Mouse (Mus musculus) liver, adult 2 months (tissue): Measurements from ENCODE around the gene Snapc4.

ENCODE experiments used
- CTCF ChIP-seq: fragments of 200-500 bp; IDR thresholded peaks from 2 replicates; pipeline ENCODE4 v1.5.1; 2011; ENCODE audit warnings: low read depth, low read length, control low read depth
- POLR2A ChIP-seq: fragments of 200-500 bp; IDR thresholded peaks from 2 replicates; pipeline ENCODE4 v1.6.1; 2011; ENCODE audit warnings: low read length, control low read depth; ENCODE audit not compliant: insufficient read depth; ENCODE audit errors: extremely low read depth

DNA sequence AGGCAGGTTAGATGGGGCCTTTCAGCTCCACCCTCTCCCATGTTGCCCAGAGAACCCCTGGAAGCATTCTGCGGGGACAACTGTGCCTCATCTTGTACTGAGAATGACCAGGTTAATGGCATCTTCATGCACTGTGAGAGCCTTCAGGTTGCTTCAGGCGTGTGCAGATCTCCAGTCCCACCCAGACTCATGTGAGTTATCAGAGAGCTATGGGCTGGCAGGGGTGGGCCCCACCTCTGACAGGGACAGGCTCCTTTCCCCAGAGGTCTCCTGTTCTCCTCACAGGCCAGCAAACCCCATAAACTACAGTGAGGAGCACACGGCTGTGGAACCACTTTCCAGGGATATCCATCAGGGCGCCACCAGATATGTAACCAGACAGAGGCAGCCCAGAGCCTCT is 20.6 kb upstream of the Snapc4 start:
- no peak for TF ChIP-seq CTCF
- TF ChIP-seq POLR2A, result no peak
